Mouse (Mus musculus) kidney, embryonic 16.5 days (tissue): ENCODE measurements around the gene Cmtm6. TPM values are rescaled to one million over a fixed set of nuclear protein-coding genes. Genes with fewer than 3 reads are reported as not detected.

ENCODE experiments used
- polyA plus RNA-seq: library from polyadenylated mRNA; unstranded; fragments of >200 nt; fragmentation: Nextera tagmentation; extraction: Ambion mirVana; gene quantifications from 2 replicates; pipeline ENCODE4 v1.2.1, GENCODE M21; 2015

Gene Cmtm6
- polyA plus RNA-seq, 1 experiment from 2014 or later: 73.5 TPM

Other genes with a start within 250 kb of the Cmtm6 start
- 0.49 and 1.4 TPM in 2 replicates for gene Ccr4, start 226.2 kb upstream of the Cmtm6 start, polyA plus RNA-seq
- 0.22 and 0.36 TPM in 2 replicates for gene C130032M10Rik, start 215.4 kb upstream of the Cmtm6 start, polyA plus RNA-seq
- gene Trim71, start 166.7 kb upstream of the Cmtm6 start, polyA plus RNA-seq: 0.69 and 0.89 TPM in 2 replicates
- 73.9 and 74.3 TPM in 2 replicates for gene Cnot10, start 90.9 kb upstream of the Cmtm6 start, polyA plus RNA-seq
- 45.7 and 61.2 TPM in 2 replicates for gene Dync1li1, start 42.3 kb upstream of the Cmtm6 start, polyA plus RNA-seq
- 111 and 117 TPM in 2 replicates for gene Cmtm7, start 50.7 kb downstream of the Cmtm6 start, polyA plus RNA-seq
- 39.6 and 42.2 TPM in 2 replicates for gene Cmtm8, start 113.0 kb downstream of the Cmtm6 start, polyA plus RNA-seq
- gene Gpd1l, start 202.9 kb downstream of the Cmtm6 start, polyA plus RNA-seq: 20.8 and 22.9 TPM in 2 replicates
- gene Osbpl10, start 247.5 kb downstream of the Cmtm6 start, polyA plus RNA-seq: 2.8 and 3.1 TPM in 2 replicates